Mouse (Mus musculus): ENCODE results near the gene Sdk1. TPM values are rescaled to one million over a fixed set of nuclear protein-coding genes. Genes with fewer than 3 reads are reported as not detected.

Sdk1 gene
- polyA plus RNA-seq, 1 experiment = 1.0 TPM

DNA sequence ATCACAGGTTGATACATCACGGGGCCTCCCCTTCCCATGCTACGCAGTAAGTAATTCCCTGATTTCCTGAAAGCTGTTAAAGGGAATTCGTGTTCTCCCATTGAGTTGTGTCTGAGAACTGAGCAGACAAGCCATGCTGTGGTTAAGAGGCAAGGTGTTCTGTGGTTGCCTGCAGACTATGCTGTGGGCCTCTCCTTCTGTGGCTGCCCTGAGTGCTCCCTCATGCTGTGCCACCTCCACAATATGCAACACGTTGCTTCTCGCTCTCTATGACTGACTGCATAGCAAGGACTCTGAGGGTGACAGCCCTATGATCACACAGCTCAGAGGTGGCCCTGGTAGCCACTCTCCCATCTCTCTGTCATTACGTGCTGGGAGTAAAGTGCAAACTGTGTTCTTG lies 797.9 kb downstream of the Sdk1 start:
- no peaks in the 10 kb centered on the region for H3K4me1 ChIP-seq (ENCODE audit: control insufficient read depth, insufficient read depth, insufficient read length, low read length)
- WGBS = 81% methylated on average over 6 of the region's 6 CpGs
- H3K4me3 ChIP-seq (ENCODE audit: low read depth, low read length) = no peak overlapping the region
- H3K27ac ChIP-seq (ENCODE audit: insufficient read depth, low read depth, low read length) = no peak overlapping the region
- H3K36me3 ChIP-seq (ENCODE audit: control insufficient read depth, insufficient read depth, low read length) = no peaks in the 10 kb centered on the region
- no peaks in the 10 kb centered on the region for H3K27me3 ChIP-seq (ENCODE audit: control insufficient read depth, insufficient read depth, low read length)
- TF ChIP-seq CTCF (IDR thresholded peaks at IDR 0.05; ENCODE audit: extremely low read depth, insufficient read length, insufficient replicate concordance, low read depth, low read length) = no peak
- no peak for TF ChIP-seq POLR2A (IDR thresholded peaks at IDR 0.05; ENCODE audit: low read depth, low read length)

- H3K36me3 ChIP-seq (ENCODE audit: control insufficient read depth, insufficient read depth, low read length) = no peaks in the 10 kb centered on the region
- TF ChIP-seq POLR2A (IDR thresholded peaks at IDR 0.05; ENCODE audit: low read depth, low read length) = no peak
- no peak for TF ChIP-seq CTCF (IDR thresholded peaks at IDR 0.05; ENCODE audit: extremely low read depth, insufficient read length, insufficient replicate concordance, low read depth, low read length)
- H3K27ac ChIP-seq (ENCODE audit: insufficient read depth, low read depth, low read length) = no peak overlapping the region
- H3K27me3 ChIP-seq (ENCODE audit: control insufficient read depth, insufficient read depth, low read length) = no peaks in the 10 kb centered on the region
- H3K4me1 ChIP-seq (ENCODE audit: control insufficient read depth, insufficient read depth, insufficient read length, low read length) = no peaks in the 10 kb centered on the region
- H3K4me3 ChIP-seq (ENCODE audit: low read depth, low read length) = no peak overlapping the region
- WGBS = 68% methylated on average over 4 of the region's 4 CpGs
These were observed 798.7 kb downstream of the Sdk1 start for GRCm38 (mm10) chr5:142039891-142040530.

DNA sequence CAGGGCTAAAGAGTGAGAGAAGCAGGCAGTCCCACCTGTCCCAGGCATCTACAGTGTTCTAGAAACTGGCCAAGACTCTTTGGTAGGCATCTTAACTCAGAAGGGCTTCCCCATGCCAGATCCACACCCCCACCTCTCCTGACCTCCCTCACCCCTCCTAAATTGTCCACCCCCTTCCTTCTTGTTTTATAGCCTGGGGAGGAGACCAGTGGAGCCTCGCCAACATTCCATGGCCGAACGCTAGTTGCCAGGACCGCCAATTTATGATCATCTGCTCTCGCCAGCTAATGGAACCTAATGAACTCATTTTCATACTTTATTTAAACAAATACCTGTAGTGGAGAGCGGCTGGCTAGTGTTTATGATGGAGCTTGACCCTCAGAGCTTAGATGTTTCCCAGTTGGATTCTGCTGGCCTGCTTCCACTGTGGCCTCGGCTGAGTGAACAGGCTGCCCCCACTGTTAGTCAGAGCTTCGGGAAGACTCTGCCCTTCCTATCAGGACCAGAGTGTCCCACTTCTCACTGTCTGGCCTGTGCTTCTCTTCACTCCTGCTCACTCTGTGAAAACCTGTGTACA lies 800.0 kb downstream of the Sdk1 start:
- Histone ChIP-seq H3K27ac (ENCODE audit: insufficient read depth, low read depth, low read length) (no peak overlapping the region), H3K27me3 (ENCODE audit: control insufficient read depth, insufficient read depth, low read length) (no peaks in the 10 kb centered on the region), H3K36me3 (ENCODE audit: control insufficient read depth, insufficient read depth, low read length) (no peaks in the 10 kb centered on the region), H3K4me3 (ENCODE audit: low read depth, low read length) (no peak overlapping the region), H3K4me1 (ENCODE audit: control insufficient read depth, insufficient read depth, insufficient read length, low read length) (no peaks in the 10 kb centered on the region)
- TF ChIP-seq POLR2A (IDR thresholded peaks at IDR 0.05; ENCODE audit: low read depth, low read length) (no peak), CTCF (IDR thresholded peaks at IDR 0.05; ENCODE audit: extremely low read depth, insufficient read length, insufficient replicate concordance, low read depth, low read length) (no peak)
- WGBS = 41% methylated on average over 8 of the region's 8 CpGs

GRCm38 (mm10) chr5:142061781-142062180 lies 820.5 kb downstream of the Sdk1 start:
- Histone ChIP-seq H3K4me3 (ENCODE audit: low read depth, low read length) (no peak overlapping the region), H3K27me3 (ENCODE audit: control insufficient read depth, insufficient read depth, low read length) (no peaks in the 10 kb centered on the region)
- WGBS = 90% methylated on average over 4 of the region's 4 CpGs

DNA sequence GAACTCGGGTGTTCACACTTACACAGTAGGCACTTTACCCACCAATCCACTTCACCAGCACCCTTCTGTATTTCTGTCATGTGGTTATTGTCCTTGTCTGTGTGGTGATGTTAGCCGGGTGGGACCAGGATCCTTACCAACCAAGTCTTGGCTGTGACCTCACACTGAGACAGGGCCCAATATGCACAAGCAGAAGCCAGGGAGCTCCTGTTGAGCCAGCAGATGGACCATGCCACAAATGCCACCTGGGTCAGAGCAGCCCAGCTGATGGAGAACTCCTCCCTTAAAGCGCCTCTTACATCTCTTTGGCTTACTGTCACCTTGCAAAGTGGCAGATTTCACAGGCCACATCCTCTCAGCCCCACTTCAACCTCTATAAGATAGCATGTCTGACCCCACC lies 830.0 kb downstream of the Sdk1 start:
- H3K27ac ChIP-seq (ENCODE audit: insufficient read depth, low read depth, low read length) = no peak overlapping the region
- H3K36me3 ChIP-seq (ENCODE audit: control insufficient read depth, insufficient read depth, low read length) = no peaks in the 10 kb centered on the region
- WGBS = 94% methylated on average over 3 of the region's 3 CpGs
- H3K27me3 ChIP-seq (ENCODE audit: control insufficient read depth, insufficient read depth, low read length) = no peaks in the 10 kb centered on the region
- no peaks in the 10 kb centered on the region for H3K4me1 ChIP-seq (ENCODE audit: control insufficient read depth, insufficient read depth, insufficient read length, low read length)
- H3K4me3 ChIP-seq (ENCODE audit: low read depth, low read length) = no peak overlapping the region
- TF ChIP-seq CTCF (IDR thresholded peaks at IDR 0.05; ENCODE audit: extremely low read depth, insufficient read length, insufficient replicate concordance, low read depth, low read length) = no peak
- no peak for TF ChIP-seq POLR2A (IDR thresholded peaks at IDR 0.05; ENCODE audit: low read depth, low read length)

More at GRCm38 (mm10) chr5:142061781-142062180, 820.5 kb downstream of the Sdk1 start:
- no peaks in the 10 kb centered on the region for H3K4me1 ChIP-seq (ENCODE audit: control insufficient read depth, insufficient read depth, insufficient read length, low read length)
- no peak overlapping the region for H3K27ac ChIP-seq (ENCODE audit: insufficient read depth, low read depth, low read length)
- TF ChIP-seq POLR2A (IDR thresholded peaks at IDR 0.05; ENCODE audit: low read depth, low read length) (no peak), CTCF (IDR thresholded peaks at IDR 0.05; ENCODE audit: extremely low read depth, insufficient read length, insufficient replicate concordance, low read depth, low read length) (no peak)
- no peaks in the 10 kb centered on the region for H3K36me3 ChIP-seq (ENCODE audit: control insufficient read depth, insufficient read depth, low read length)

GRCm38 (mm10) chr5:142073901-142074300 lies 832.6 kb downstream of the Sdk1 start:
- H3K27ac ChIP-seq (ENCODE audit: insufficient read depth, low read depth, low read length) = no peak overlapping the region
- no peak for TF ChIP-seq POLR2A (IDR thresholded peaks at IDR 0.05; ENCODE audit: low read depth, low read length)
- WGBS = 82% methylated on average over 3 of the region's 3 CpGs
- H3K4me1 ChIP-seq (ENCODE audit: control insufficient read depth, insufficient read depth, insufficient read length, low read length) = no peaks in the 10 kb centered on the region
- H3K36me3 ChIP-seq (ENCODE audit: control insufficient read depth, insufficient read depth, low read length) = no peaks in the 10 kb centered on the region
- H3K27me3 ChIP-seq (ENCODE audit: control insufficient read depth, insufficient read depth, low read length) = no peaks in the 10 kb centered on the region
- H3K4me3 ChIP-seq (ENCODE audit: low read depth, low read length) = no peak overlapping the region

GRCm38 (mm10) chr5:142074561-142075500 lies 833.5 kb downstream of the Sdk1 start:
- Histone ChIP-seq H3K4me1 (ENCODE audit: control insufficient read depth, insufficient read depth, insufficient read length, low read length) (no peaks in the 10 kb centered on the region), H3K4me3 (ENCODE audit: low read depth, low read length) (no peak overlapping the region), H3K27me3 (ENCODE audit: control insufficient read depth, insufficient read depth, low read length) (no peaks in the 10 kb centered on the region), H3K36me3 (ENCODE audit: control insufficient read depth, insufficient read depth, low read length) (no peaks in the 10 kb centered on the region), H3K27ac (ENCODE audit: insufficient read depth, low read depth, low read length) (no peak overlapping the region)
- TF ChIP-seq CTCF (IDR thresholded peaks at IDR 0.05; ENCODE audit: extremely low read depth, insufficient read length, insufficient replicate concordance, low read depth, low read length) (no peak), POLR2A (IDR thresholded peaks at IDR 0.05; ENCODE audit: low read depth, low read length) (no peak)
- WGBS = 56% methylated on average over 13 of the region's 13 CpGs

Data from small intestine, adult 2 months (tissue).